Mouse (Mus musculus) CH12.LX (cell line): ENCODE measurements at regions not wholly inside any gene's neighbourhood (a gene's known extent, or its start where the extent isn't known, plus 50 kb on each side); places are given as distances from the start of the nearest gene placed in this dataset.

Experiments used
- DNase-seq: peaks from one replicate; pipeline ENCODE4 v3.0.0-alpha.2; 2013; ENCODE audit errors: extremely low read depth
- H3K27ac ChIP-seq: 2 replicates; pipeline ENCODE4 v1.5.1; 2012; ENCODE audit warnings: low read depth, mild to moderate bottlenecking, control low read depth, moderate library complexity; ENCODE audit not compliant: insufficient read depth
- H3K27me3 ChIP-seq: replicated peaks from 2 replicates; pipeline ENCODE3; 2012; ENCODE audit warnings: inconsistent platforms
- H3K36me3 ChIP-seq, 2 experiments: replicated peaks in 1 of 2; 2 replicates each; pipeline versions ENCODE3 to v1.6.1; 2012; ENCODE audit warnings: inconsistent platforms in 1 of 2, low read length in 1 of 2, mild to moderate bottlenecking in 1 of 2, mixed read lengths in 1 of 2, moderate library complexity in 1 of 2; ENCODE audit not compliant: control insufficient read depth in 1 of 2, insufficient read depth in 1 of 2
- H3K4me1 ChIP-seq, 2 experiments: 2 replicates each; pipeline ENCODE4 v1.6.1; 2012; ENCODE audit warnings: inconsistent platforms in 1 of 2, moderate library complexity in 1 of 2; ENCODE audit not compliant: insufficient read depth in 2 of 2, control insufficient read depth in 1 of 2
- H3K4me2 ChIP-seq: 2 replicates; pipeline ENCODE4 v1.6.1; 2012; ENCODE audit warnings: low read depth, mild to moderate bottlenecking, control low read depth; ENCODE audit not compliant: poor library complexity, insufficient read depth, severe bottlenecking
- H3K4me3 ChIP-seq, 3 experiments: fragments of 150-350 bp in 1 of 3; sonication (generic) in 1 of 3; replicated peaks in 1 of 3; 2 replicates each; pipeline versions ENCODE3 to v1.5.1; 2011 to 2012; ENCODE audit warnings: low read depth in 2 of 3, low read length in 2 of 3, mild to moderate bottlenecking in 2 of 3, moderate library complexity in 2 of 3, control low read depth in 1 of 3, improper control_type of control experiment in 1 of 3, inconsistent platforms in 1 of 3, mixed read lengths in 1 of 3; ENCODE audit not compliant: poor library complexity in 1 of 3
- H3K79me2 ChIP-seq: replicated peaks from 2 replicates; pipeline ENCODE4 v1.6.1; 2012; ENCODE audit warnings: mild to moderate bottlenecking, moderate library complexity; ENCODE audit not compliant: control insufficient read depth, poor library complexity, insufficient read depth, severe bottlenecking; ENCODE audit errors: extremely low read depth
- H3K9ac ChIP-seq: 2 replicates; pipeline ENCODE4 v1.6.1; 2012; ENCODE audit warnings: low read depth, mild to moderate bottlenecking, control low read depth, moderate library complexity; ENCODE audit not compliant: insufficient read depth
- H3K9me3 ChIP-seq: replicated peaks from 2 replicates; pipeline ENCODE3; 2012; ENCODE audit warnings: low read length, inconsistent platforms, mixed read lengths
- BHLHE40 ChIP-seq: IDR thresholded peaks from 2 replicates; pipeline ENCODE4 v1.6.1; 2011; ENCODE audit warnings: mild to moderate bottlenecking, low read depth, low read length, improper control_type of control experiment
- CHD1 ChIP-seq: IDR thresholded peaks from 2 replicates; pipeline ENCODE4 v1.6.1; 2012; ENCODE audit warnings: low read depth, low read length, improper control_type of control experiment, inconsistent platforms
- E2F4 ChIP-seq: IDR thresholded peaks from 2 replicates; pipeline ENCODE4 v1.6.1; 2011; ENCODE audit warnings: low read depth, low read length, improper control_type of control experiment; ENCODE audit not compliant: insufficient replicate concordance
- ETS1 ChIP-seq: conservative IDR thresholded peaks from 2 replicates; pipeline ENCODE4 v1.6.1; 2012; ENCODE audit warnings: low read depth, mild to moderate bottlenecking, inconsistent platforms, low read length, improper control_type of control experiment, moderate library complexity
- IRF4 ChIP-seq: IDR thresholded peaks from 2 replicates; pipeline ENCODE4 v1.6.1; 2014; ENCODE audit warnings: low read depth, mild to moderate bottlenecking, inconsistent platforms, low read length, improper control_type of control experiment
- JUND ChIP-seq: conservative IDR thresholded peaks from 2 replicates; pipeline ENCODE4 v1.6.1; 2011; ENCODE audit warnings: low read depth, low read length, improper control_type of control experiment
- KAT2A ChIP-seq: IDR thresholded peaks from 2 replicates; pipeline ENCODE4 v1.6.1; 2012; ENCODE audit warnings: low read length, improper control_type of control experiment, inconsistent platforms; ENCODE audit not compliant: insufficient replicate concordance
- MAFK ChIP-seq: IDR thresholded peaks from 2 replicates; pipeline ENCODE4 v1.6.1; 2011; ENCODE audit warnings: low read length, improper control_type of control experiment; ENCODE audit not compliant: insufficient replicate concordance
- MAZ ChIP-seq: IDR thresholded peaks from 2 replicates; pipeline ENCODE4 v1.6.1; 2012; ENCODE audit warnings: low read depth, mild to moderate bottlenecking, inconsistent platforms, low read length, improper control_type of control experiment, moderate library complexity
- MEF2A ChIP-seq: IDR thresholded peaks from 2 replicates; pipeline ENCODE4 v1.6.1; 2014; ENCODE audit warnings: low read depth, mild to moderate bottlenecking, inconsistent platforms, low read length, improper control_type of control experiment, borderline replicate concordance
- NELFE ChIP-seq: IDR thresholded peaks from 2 replicates; pipeline ENCODE4 v1.6.1; 2011; ENCODE audit warnings: low read depth, low read length, improper control_type of control experiment
- PAX5 ChIP-seq: IDR thresholded peaks from 2 replicates; pipeline ENCODE4 v1.6.1; 2012; ENCODE audit warnings: low read length, inconsistent platforms, mixed read lengths
- RAD21 ChIP-seq: IDR thresholded peaks from 2 replicates; pipeline ENCODE4 v1.6.1; 2011; ENCODE audit warnings: low read depth, mild to moderate bottlenecking, low read length, improper control_type of control experiment, moderate library complexity
- SIN3A ChIP-seq: IDR thresholded peaks from 2 replicates; pipeline ENCODE4 v1.6.1; 2012; ENCODE audit warnings: low read length, improper control_type of control experiment, inconsistent platforms
- TCF12 ChIP-seq: IDR thresholded peaks from 2 replicates; pipeline ENCODE4 v1.6.1; 2014; ENCODE audit warnings: low read depth, mild to moderate bottlenecking, inconsistent platforms, low read length, improper control_type of control experiment
- ZC3H11A ChIP-seq: IDR thresholded peaks from 2 replicates; pipeline ENCODE4 v1.6.1; 2012; ENCODE audit warnings: low read depth, mild to moderate bottlenecking, inconsistent platforms, low read length, improper control_type of control experiment
- ZMIZ1 ChIP-seq: IDR thresholded peaks from 2 replicates; pipeline ENCODE4 v1.6.1; 2012; ENCODE audit warnings: low read depth, mild to moderate bottlenecking, inconsistent platforms, low read length, improper control_type of control experiment
- dilution Hi-C: fragments of 300-500 bp; cut with MboI; formaldehyde crosslinking; loops from 2 replicates; pipeline ENCODE4 v1.14.3; 2020; ENCODE audit warnings: low sequenced_read_pairs; ENCODE audit not compliant: extremely low pct_unique_long_range_greater_than_20kb, extremely low pct_ligation_motif_present
- in situ Hi-C: fragments of 300-500 bp; cut with MboI; formaldehyde crosslinking; loops from 3 replicates; pipeline ENCODE4 v1.14.3; 2019; ENCODE audit warnings: low sequenced_read_pairs, low pct_ligation_motif_present, low pct_unique_long_range_greater_than_20kb, mixed read lengths

GRCm38 (mm10) chr8:107817796-107818195, 124.6 kb upstream of the Zfhx3 start:
- no peaks in the 10 kb centered on the region for H3K4me1 ChIP-seq
- TF ChIP-seq BHLHE40: no peak
- TF ChIP-seq MAZ: no peak
- H3K4me2 ChIP-seq: no peak overlapping the region
- in situ Hi-C loops (no loop called here), dilution Hi-C loops (no loop called here)
- H3K4me3 ChIP-seq: no peak overlapping the region
- H3K27ac ChIP-seq: no peak overlapping the region
- H3K9me3 ChIP-seq: no peaks in the 10 kb centered on the region
- H3K79me2 ChIP-seq: no peaks in the 10 kb centered on the region
- DNase-seq: no peak
- H3K9ac ChIP-seq: no peak overlapping the region
- no peaks in the 10 kb centered on the region for H3K27me3 ChIP-seq
- no peaks in the 10 kb centered on the region for H3K36me3 ChIP-seq

DNA sequence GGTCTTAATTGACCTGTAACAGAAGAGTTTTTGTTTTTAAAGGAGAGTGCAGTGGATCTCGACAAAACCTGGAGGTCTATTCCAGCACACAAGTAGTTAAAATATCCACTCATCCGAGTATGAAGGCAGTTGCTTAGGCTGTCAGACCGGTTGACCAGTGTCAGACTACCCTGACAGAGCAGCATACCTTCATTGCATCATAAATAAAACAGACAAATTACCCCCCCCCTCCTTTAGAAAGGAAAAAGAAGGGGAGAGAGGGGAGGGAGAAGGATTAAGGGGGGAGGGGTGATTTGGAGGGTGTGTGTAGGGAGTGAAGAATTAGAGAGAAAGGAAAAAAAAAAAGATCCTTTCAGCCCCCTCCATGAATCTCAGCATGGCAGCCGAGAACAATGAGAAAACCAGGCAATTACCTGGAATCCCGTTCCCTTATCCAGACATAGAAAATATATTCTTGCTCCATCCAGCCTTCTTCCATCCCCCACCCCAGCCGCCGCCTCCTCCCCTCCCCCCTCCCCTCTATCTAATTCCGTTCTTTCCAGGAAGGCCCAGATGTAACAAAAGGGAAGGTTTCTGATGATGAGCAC, 122.2 kb upstream of the Zfhx3 start:
- H3K27me3 ChIP-seq: no peaks in the 10 kb centered on the region
- no peaks in the 10 kb centered on the region for H3K36me3 ChIP-seq
- H3K4me1 ChIP-seq: no peaks in the 10 kb centered on the region
- in situ Hi-C loops: no loop called here
- no peak for TF ChIP-seq SIN3A
- no peak for TF ChIP-seq ETS1
- TF ChIP-seq MAFK: no peak
- no peak for TF ChIP-seq MEF2A
- TF ChIP-seq ZMIZ1: no peak
- TF ChIP-seq, all 38 proteins: peak for 0
- no peak overlapping the region for H3K9ac ChIP-seq
- H3K4me3 ChIP-seq: no peak overlapping the region
- H3K79me2 ChIP-seq: no peaks in the 10 kb centered on the region
- DNase-seq: no peak
- H3K9me3 ChIP-seq: no peaks in the 10 kb centered on the region
- no peak overlapping the region for H3K4me2 ChIP-seq
- dilution Hi-C loops: no loop called here
- no peak overlapping the region for H3K27ac ChIP-seq

DNA sequence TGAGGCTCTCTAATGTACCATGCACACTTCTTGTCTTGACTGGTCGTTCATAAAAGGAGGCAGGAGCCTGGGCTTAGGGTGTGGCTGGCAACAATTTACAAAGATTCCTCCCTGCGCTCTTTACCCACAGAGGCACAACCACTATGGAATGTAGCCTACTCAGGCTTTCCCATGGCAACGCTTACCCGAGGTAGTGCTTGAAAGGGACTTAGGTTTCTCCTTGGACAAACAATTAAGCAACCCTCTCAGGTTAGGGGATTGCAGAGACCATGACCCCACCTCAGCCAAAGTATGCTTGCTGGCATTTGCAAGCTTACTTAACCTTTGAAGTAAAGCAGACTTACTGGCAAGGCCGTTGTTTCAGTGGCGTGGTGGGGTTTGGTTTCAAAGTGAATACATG, 120.9 kb upstream of the Zfhx3 start:
- TF ChIP-seq IRF4: no peak
- no peak for TF ChIP-seq ZC3H11A
- TF ChIP-seq E2F4: no peak
- no peak for TF ChIP-seq KAT2A
- no peak for TF ChIP-seq NELFE
- TF ChIP-seq JUND: no peak
- TF ChIP-seq CHD1: no peak
- no peak for TF ChIP-seq TCF12
- no peak for TF ChIP-seq PAX5
- TF ChIP-seq ETS1: no peak
- TF ChIP-seq RAD21: no peak
- TF ChIP-seq, all 38 proteins: peak for 0
- in situ Hi-C loops (no loop called here), dilution Hi-C loops (no loop called here)
- no peak overlapping the region for H3K27ac ChIP-seq
- no peak overlapping the region for H3K4me3 ChIP-seq
- no peaks in the 10 kb centered on the region for H3K36me3 ChIP-seq
- no peaks in the 10 kb centered on the region for H3K9me3 ChIP-seq
- no peak overlapping the region for H3K9ac ChIP-seq
- H3K79me2 ChIP-seq: no peaks in the 10 kb centered on the region
- H3K27me3 ChIP-seq: no peaks in the 10 kb centered on the region
- H3K4me2 ChIP-seq: no peak overlapping the region
- no peak for DNase-seq
- no peaks in the 10 kb centered on the region for H3K4me1 ChIP-seq
